Mouse (Mus musculus) kidney, adult 2 months (tissue): ENCODE measurements at regions not wholly inside any gene's neighbourhood (a gene's known extent, or its start where the extent isn't known, plus 50 kb on each side); places are given as distances from the start of the nearest gene placed in this dataset.

Experiments
- DNase-seq: peaks from one replicate; pipeline ENCODE4 v3.0.0; 2021
- H3K27ac ChIP-seq: fragments of 200-500 bp; 2 replicates; pipeline ENCODE4 v1.5.1; 2012; ENCODE audit warnings: low read depth, low read length, control low read depth, inconsistent platforms; ENCODE audit not compliant: insufficient read depth
- H3K27me3 ChIP-seq: fragments of 200-500 bp; replicated peaks from 2 replicates; pipeline ENCODE4 v1.6.1; 2012; ENCODE audit warnings: mild to moderate bottlenecking, moderate library complexity, low read length, inconsistent platforms; ENCODE audit not compliant: control insufficient read depth, insufficient read depth
- H3K36me3 ChIP-seq: fragments of 200-500 bp; 2 replicates; pipeline ENCODE4 v1.6.1; 2012; ENCODE audit warnings: mild to moderate bottlenecking, moderate library complexity, low read length, inconsistent platforms; ENCODE audit not compliant: control insufficient read depth, insufficient read depth
- H3K4me1 ChIP-seq: fragments of 200-500 bp; 2 replicates; pipeline ENCODE4 v1.6.1; 2011; ENCODE audit warnings: low read length; ENCODE audit not compliant: control insufficient read depth, insufficient read depth
- H3K4me3 ChIP-seq: fragments of 200-500 bp; 2 replicates; pipeline ENCODE4 v1.5.1; 2011; ENCODE audit warnings: mild to moderate bottlenecking, low read depth, low read length, control low read depth; ENCODE audit not compliant: insufficient read depth
- CTCF ChIP-seq: fragments of 200-500 bp; conservative IDR thresholded peaks from 2 replicates; pipeline ENCODE4 v1.5.1; 2011; ENCODE audit warnings: low read depth, mild to moderate bottlenecking, control low read depth, low read length, moderate library complexity, mixed read lengths; ENCODE audit not compliant: insufficient read depth, insufficient read length
- POLR2A ChIP-seq: fragments of 200-500 bp; IDR thresholded peaks from one replicate; pipeline ENCODE4 v1.6.1; 2011; ENCODE audit warnings: low read depth, low read length, control low read depth
- WGBS: fragments of 180-500 bp; shearing (Covaris S2); methylation state at CpG from one replicate; pipeline ENCODE4 v1.1.7; 2018; 5-methylcytosine and 5-hydroxymethylcytosine counted together

DNA sequence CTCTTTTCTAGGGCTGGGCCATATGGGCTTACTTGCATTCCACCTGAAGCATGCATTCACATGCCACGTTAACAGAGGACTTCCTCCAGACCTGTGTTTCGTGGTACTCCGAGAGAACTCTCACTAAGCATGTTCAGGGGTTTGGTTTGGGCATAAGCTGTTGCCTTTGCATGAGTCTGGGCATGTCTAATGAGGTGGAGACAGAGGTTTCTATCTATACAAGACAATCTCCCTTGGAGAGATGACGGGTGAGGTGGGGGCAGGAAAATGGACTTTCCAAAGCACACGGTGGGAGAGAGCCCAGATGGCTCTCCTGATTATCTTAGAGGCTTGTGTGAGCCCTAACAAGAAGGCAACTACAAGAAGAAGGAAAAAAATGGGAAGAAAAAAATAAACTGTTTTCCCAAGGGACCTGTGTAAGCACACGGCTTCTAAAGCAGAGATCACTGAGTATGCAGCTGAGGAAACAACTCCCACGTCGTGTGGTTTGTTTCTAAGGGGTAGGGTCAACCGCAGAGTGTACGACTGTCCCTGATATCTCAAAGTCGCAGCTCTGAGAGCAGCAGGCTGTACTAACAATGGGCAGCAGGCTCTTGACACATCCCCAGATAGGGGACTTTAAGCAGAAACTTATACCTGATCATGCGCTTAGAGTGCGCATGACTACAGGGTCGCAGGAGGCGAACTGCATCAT lies 50.7 kb upstream of the Intu start:
- H3K27me3 ChIP-seq, result no peaks in the 10 kb centered on the region
- H3K36me3 ChIP-seq, result no peaks in the 10 kb centered on the region
- no peak overlapping the region for H3K4me3 ChIP-seq
- 61% methylated on average over 15 of the region's 15 CpGs for WGBS
- H3K4me1 ChIP-seq, result no peaks in the 10 kb centered on the region
- TF ChIP-seq CTCF (no peak), POLR2A (no peak)
- DNase-seq, result no peak
- no peak overlapping the region for H3K27ac ChIP-seq
